In the genomic region with DNA sequence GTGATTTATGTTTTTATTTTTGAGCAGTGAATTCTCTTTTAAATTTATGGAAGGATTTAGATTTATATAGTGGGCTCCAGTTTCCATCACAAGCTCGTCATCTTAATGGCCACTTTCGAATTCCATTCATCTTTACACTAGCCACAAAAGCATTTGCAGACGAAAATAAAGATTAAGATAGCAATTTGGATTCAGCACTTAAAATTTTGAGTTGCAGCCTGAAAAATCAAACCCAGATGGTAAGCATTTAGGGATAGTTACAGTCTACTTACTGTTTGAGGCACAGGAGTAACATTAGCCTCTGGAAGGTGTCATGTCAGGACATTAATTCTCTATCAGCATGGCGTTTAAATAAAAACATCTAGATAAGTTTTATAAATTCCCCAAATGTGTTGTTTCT, we compare ENCODE assay signal across 24 mouse cellular contexts.
"Had no signal": no experiment of that assay in that cellular context is flagged by ENCODE, and none has a peak within 500 bp of the region (broad histone marks: within the 10 kb centered on the region; RNA-seq: fewer than 3 reads in every experiment).

No protein-coding gene starts in this region.

- H3K9me3 ChIP-seq: heart, embryonic 13.5 days; heart, embryonic 15.5 days; hindbrain, embryonic 13.5 days; hindbrain, embryonic 15.5 days; intestine, embryonic 15.5 days; limb, embryonic 12.5 days; liver, embryonic 13.5 days; liver, embryonic 15.5 days had no signal

- ATAC-seq: hindbrain, postnatal 0 days; intestine, embryonic 15.5 days; intestine, postnatal 0 days had no signal

- H3K36me3 ChIP-seq: heart, embryonic 13.5 days; heart, embryonic 15.5 days; hindbrain, embryonic 13.5 days; hindbrain, embryonic 15.5 days; intestine, embryonic 15.5 days; limb, embryonic 12.5 days; liver, embryonic 13.5 days; liver, embryonic 15.5 days had no signal

- DNase-seq: gastrocnemius, postnatal 14 days; gastrocnemius, postnatal 36 days; heart, adult 2 months; heart, postnatal 14 days; heart, postnatal 36 days; kidney, adult 18-20 months; kidney, adult 8-10 months; kidney, postnatal 25 days; kidney, postnatal 4 days; left cerebral cortex, postnatal 4 days; liver; liver, embryonic 13.5 days had no signal

- H3K27me3 ChIP-seq: heart, embryonic 13.5 days; heart, embryonic 15.5 days; hindbrain, embryonic 13.5 days; hindbrain, embryonic 15.5 days; intestine, embryonic 15.5 days; limb, embryonic 12.5 days; liver, embryonic 13.5 days; liver, embryonic 15.5 days had no signal

- H3K27ac ChIP-seq: heart, adult 2 months; heart, embryonic 13.5 days; heart, embryonic 15.5 days; hindbrain, embryonic 13.5 days; hindbrain, embryonic 15.5 days; hindbrain, postnatal 0 days; intestine, embryonic 15.5 days; layer of hippocampus, adult 2 months; limb, embryonic 12.5 days; liver, embryonic 13.5 days; liver, embryonic 15.5 days had no signal

- H3K9ac ChIP-seq: heart, embryonic 13.5 days; heart, embryonic 15.5 days; hindbrain, embryonic 13.5 days; hindbrain, embryonic 15.5 days; intestine, embryonic 15.5 days; limb, embryonic 12.5 days; liver, embryonic 13.5 days; liver, embryonic 15.5 days had no signal

- H3K4me3 ChIP-seq: heart, adult 2 months; heart, embryonic 13.5 days; heart, embryonic 15.5 days; hindbrain, embryonic 13.5 days; hindbrain, embryonic 15.5 days; intestine, embryonic 15.5 days; layer of hippocampus, adult 2 months; limb, embryonic 12.5 days; liver, embryonic 13.5 days; liver, embryonic 15.5 days had no signal

- H3K4me2 ChIP-seq: heart, embryonic 11.5 days; heart, embryonic 13.5 days; heart, embryonic 15.5 days; hindbrain, embryonic 13.5 days; hindbrain, embryonic 15.5 days; intestine, embryonic 15.5 days; limb, embryonic 12.5 days; liver, embryonic 11.5 days; liver, embryonic 13.5 days; liver, embryonic 15.5 days had no signal

- H3K4me1 ChIP-seq: heart, embryonic 13.5 days; heart, embryonic 15.5 days; hindbrain, embryonic 13.5 days; hindbrain, embryonic 15.5 days; intestine, embryonic 15.5 days; limb, embryonic 12.5 days; liver, embryonic 13.5 days; liver, embryonic 15.5 days had no signal
